Mouse (Mus musculus) myocyte (in vitro differentiated cells): ENCODE measurements around the gene Nfe2l1.
"Not testable (repeated sequence)": the region's sequence is repeated elsewhere in the genome, so short reads cannot be mapped to it uniquely, and the experiment has no call there.

ENCODE experiments used
- MAX ChIP-seq: IDR thresholded peaks from one replicate; pipeline ENCODE4 v1.6.1; 2011; ENCODE audit warnings: low read depth, mild to moderate bottlenecking, control low read depth
- POLR2A ChIP-seq: IDR thresholded peaks from one replicate; pipeline ENCODE4 v1.6.1; 2011; ENCODE audit warnings: low read depth, mild to moderate bottlenecking, control low read depth, moderate library complexity; ENCODE audit not compliant: insufficient read length
- SRF ChIP-seq: IDR thresholded peaks from one replicate; pipeline ENCODE4 v1.6.1; 2011; ENCODE audit warnings: low read depth; ENCODE audit not compliant: control insufficient read depth, insufficient read length
- TCF12 ChIP-seq: IDR thresholded peaks from one replicate; pipeline ENCODE4 v1.6.1; 2011; ENCODE audit warnings: mild to moderate bottlenecking, control low read depth; ENCODE audit not compliant: poor library complexity, insufficient read depth, severe bottlenecking

DNA sequence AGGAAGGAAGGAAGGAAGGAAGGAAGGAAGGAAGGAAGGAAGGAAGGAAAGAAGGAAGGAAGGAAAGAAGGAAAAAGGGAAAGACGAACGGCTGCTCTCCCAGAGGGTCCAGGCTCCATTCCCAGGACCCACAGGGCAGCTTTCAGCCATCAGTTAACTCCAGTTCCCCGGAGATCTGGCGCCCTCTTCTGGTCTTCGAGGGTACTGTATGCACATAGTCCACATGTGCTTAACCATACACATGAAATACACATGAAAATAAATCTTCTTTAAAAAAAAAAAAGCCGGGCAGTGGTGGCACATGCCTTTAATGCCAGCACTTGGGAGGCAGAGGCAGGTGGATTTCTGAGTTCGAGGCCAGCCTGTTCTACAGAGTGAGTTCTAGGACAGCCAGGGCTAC lies 44.9 kb downstream of the Nfe2l1 start:
- TF ChIP-seq MAX, SRF, POLR2A, TCF12: not testable (repeated sequence)
